10 mouse cellular contexts compared by ENCODE assay signal in the genomic region with DNA sequence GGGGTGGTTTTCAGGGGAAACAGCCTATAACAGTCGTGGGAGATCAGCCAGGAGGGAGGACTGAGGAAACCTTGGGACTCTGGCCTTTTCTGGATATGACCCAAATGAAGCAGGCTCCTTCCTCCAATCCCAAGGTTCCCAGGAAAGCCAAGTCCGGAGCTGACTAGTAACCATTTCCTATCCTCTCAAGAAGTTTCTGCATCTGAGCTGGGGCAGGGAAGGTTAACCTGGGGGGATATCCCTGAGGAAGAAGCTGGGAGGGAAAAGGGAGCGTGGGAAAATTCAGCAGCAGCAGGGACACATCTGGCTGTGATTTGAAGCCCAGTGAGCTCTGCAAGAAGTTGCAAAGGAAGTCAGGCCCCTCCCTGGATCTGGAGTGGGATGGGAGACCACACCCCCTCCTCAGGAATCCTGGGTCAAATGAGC. TPM values are rescaled to one million over a fixed set of nuclear protein-coding genes. Genes with fewer than 3 reads are reported as not detected.
DNase-seq lines count a peak whose midpoint lies in the region; ATAC-seq lines count a peak whose summit lies in the region.
"Had no signal": no experiment of that assay in that cellular context is flagged by ENCODE, and none has a peak within 500 bp of the region (broad histone marks: within the 10 kb centered on the region; RNA-seq: fewer than 3 reads in every experiment).

No protein-coding gene starts in this region.

- intact Hi-C loops in gastrocnemius, postnatal 14 days (cut with DNase I; ENCODE audit: low total_unique reads): no loop called here

- WGBS in midbrain, embryonic 15.5 days: 83% methylated on average over 3 of the region's 3 CpGs
- WGBS in midbrain, embryonic 10.5 days: 80% methylated on average over 3 of the region's 3 CpGs
- WGBS in hindbrain, embryonic 16.5 days: 74% methylated on average over 3 of the region's 3 CpGs
- WGBS in limb, embryonic 15.5 days: 26% methylated on average over 3 of the region's 3 CpGs

- peak; percentile 48 for DNase-seq in gastrocnemius, postnatal 14 days
- DNase-seq in gastrocnemius, adult 8-10 months (ENCODE audit: low spot score in 2 of 2): no peak
- no peak for DNase-seq in midbrain, embryonic 10.5 days (ENCODE audit: low spot score)
- no peak for DNase-seq in urinary bladder, adult 18-20 months (ENCODE audit: low spot score in 2 of 2)
- no peak for DNase-seq in frontal cortex, postnatal 14 days (ENCODE audit: low spot score in 2 of 2)

- no peaks in the 10 kb centered on the region for H3K27me3 ChIP-seq in midbrain, embryonic 15.5 days (replicated peaks)
- no peaks in the 10 kb centered on the region for H3K27me3 ChIP-seq in midbrain, embryonic 10.5 days (ENCODE audit: low read depth, poor library complexity, severe bottlenecking)
- no peaks in the 10 kb centered on the region for H3K27me3 ChIP-seq in hindbrain, embryonic 16.5 days (replicated peaks; ENCODE audit: control insufficient read depth, insufficient read depth, low read length)
- no peaks in the 10 kb centered on the region for H3K27me3 ChIP-seq in limb, embryonic 15.5 days

- ATAC-seq in midbrain, embryonic 15.5 days (replicated peaks): no peak
- no peak for ATAC-seq in hindbrain, embryonic 16.5 days
- ATAC-seq in limb, embryonic 15.5 days (ENCODE audit: insufficient number of reproducible peaks, low FRiP score, low TSS enrichment, low read depth): no peak
- ATAC-seq: forebrain, embryonic 16.5 days had no signal

- 0 out of 2 replicates have a peak overlapping the region, but pooled peaks have one; percentile 38 for H3K27ac ChIP-seq in midbrain, embryonic 15.5 days
- no peak overlapping the region for H3K27ac ChIP-seq in midbrain, embryonic 10.5 days (replicated peaks)
- H3K27ac ChIP-seq in hindbrain, embryonic 16.5 days (ENCODE audit: low read depth, low read length): peak overlapping the region; percentile 7; the same call in 1 of the 2 replicates
- peak overlapping the region; percentile 67 for H3K27ac ChIP-seq in limb, embryonic 15.5 days

- no peaks in the 10 kb centered on the region for H3K36me3 ChIP-seq in midbrain, embryonic 15.5 days (replicated peaks)
- peaks cover 25% of the 10 kb centered on the region for H3K36me3 ChIP-seq in midbrain, embryonic 10.5 days
- H3K36me3 ChIP-seq in hindbrain, embryonic 16.5 days (ENCODE audit: control insufficient read depth, insufficient read depth, low read length): no peaks in the 10 kb centered on the region; the same call in 1 of the 2 replicates
- H3K36me3 ChIP-seq in limb, embryonic 15.5 days: peaks cover 26% of the 10 kb centered on the region

- H3K4me1 ChIP-seq in midbrain, embryonic 15.5 days: peaks cover 22% of the 10 kb centered on the region
- H3K4me1 ChIP-seq in midbrain, embryonic 10.5 days: peaks cover 54% of the 10 kb centered on the region
- peaks cover 31% of the 10 kb centered on the region for H3K4me1 ChIP-seq in hindbrain, embryonic 16.5 days (ENCODE audit: control insufficient read depth, insufficient read depth, low read depth, low read length)
- peaks cover 50% of the 10 kb centered on the region for H3K4me1 ChIP-seq in limb, embryonic 15.5 days

- no peak overlapping the region for H3K9ac ChIP-seq in midbrain, embryonic 15.5 days
- no peak overlapping the region for H3K9ac ChIP-seq in hindbrain, embryonic 16.5 days (ENCODE audit: low read depth, low read length)
- no peak overlapping the region for H3K9ac ChIP-seq in limb, embryonic 15.5 days

- H3K4me3 ChIP-seq in midbrain, embryonic 15.5 days: no peak overlapping the region
- no peak overlapping the region for H3K4me3 ChIP-seq in midbrain, embryonic 10.5 days
- no peak overlapping the region for H3K4me3 ChIP-seq in hindbrain, embryonic 16.5 days (ENCODE audit: low read length)
- no peak overlapping the region for H3K4me3 ChIP-seq in limb, embryonic 15.5 days

- H3K9me3 ChIP-seq in midbrain, embryonic 15.5 days: no peaks in the 10 kb centered on the region
- no peaks in the 10 kb centered on the region for H3K9me3 ChIP-seq in midbrain, embryonic 10.5 days (replicated peaks)
- no peaks in the 10 kb centered on the region for H3K9me3 ChIP-seq in hindbrain, embryonic 16.5 days (ENCODE audit: control insufficient read depth, low read length)
- H3K9me3 ChIP-seq in limb, embryonic 15.5 days: no peaks in the 10 kb centered on the region

- H3K4me2 ChIP-seq in midbrain, embryonic 15.5 days: no peak overlapping the region
- no peak overlapping the region for H3K4me2 ChIP-seq in hindbrain, embryonic 16.5 days (ENCODE audit: low read length)
- peak overlapping the region; percentile 4; the same call in 1 of the 2 replicates for H3K4me2 ChIP-seq in limb, embryonic 15.5 days
- H3K4me2 ChIP-seq: liver, embryonic 11.5 days had no signal

RNA-seq across cellular contexts. Expression of gene Rdh5, which starts 1.9 kb away (rescaled TPM):
- 1 to 10 TPM; 5.6 to 7.7 TPM for total RNA-seq in gastrocnemius, postnatal 14 days (2021)
- 1 to 10 TPM; 3.1 to 4.2 (median 3.7) TPM for total RNA-seq in gastrocnemius, adult 8-10 months (2022)
- 12.9 and 15.4 TPM in 2 replicates for polyA plus RNA-seq in midbrain, embryonic 15.5 days (2015; fragmentation: Nextera tagmentation; extraction: Ambion mirVana)
- polyA plus RNA-seq in midbrain, embryonic 10.5 days (2016; fragmentation: Nextera tagmentation; extraction: Ambion mirVana): 13.3 and 14.9 TPM in 2 replicates
- polyA plus RNA-seq in hindbrain, embryonic 16.5 days (2015; fragmentation: Nextera tagmentation; extraction: Ambion mirVana): 29.6 and 30.0 TPM in 2 replicates
- 13.6 and 16.8 TPM in 2 replicates for polyA plus RNA-seq in limb, embryonic 15.5 days (2015; fragmentation: Nextera tagmentation; extraction: Ambion mirVana)

RNA-seq across cellular contexts. Expression of gene Bloc1s1, which starts 3.1 kb away (rescaled TPM):
- total RNA-seq in gastrocnemius, postnatal 14 days (2021): 100 to 1,000 TPM; 174 to 181 TPM
- 100 to 1,000 TPM; 119 to 153 (median 140) TPM for total RNA-seq in gastrocnemius, adult 8-10 months (2022)
- polyA plus RNA-seq in midbrain, embryonic 15.5 days (2015; fragmentation: Nextera tagmentation; extraction: Ambion mirVana): 259 and 262 TPM in 2 replicates
- 216 and 236 TPM in 2 replicates for polyA plus RNA-seq in midbrain, embryonic 10.5 days (2016; fragmentation: Nextera tagmentation; extraction: Ambion mirVana)
- 247 and 278 TPM in 2 replicates for polyA plus RNA-seq in hindbrain, embryonic 16.5 days (2015; fragmentation: Nextera tagmentation; extraction: Ambion mirVana)
- polyA plus RNA-seq in limb, embryonic 15.5 days (2015; fragmentation: Nextera tagmentation; extraction: Ambion mirVana): 225 and 234 TPM in 2 replicates

RNA-seq across cellular contexts. Expression of gene Itga7, which starts 12.9 kb away (rescaled TPM):
- 10 to 100 TPM; 88.7 to 94.7 TPM for total RNA-seq in gastrocnemius, postnatal 14 days (2021)
- total RNA-seq in gastrocnemius, adult 8-10 months (2022): 10 to 100 TPM; 63.3 to 69.0 (median 65.3) TPM
- 5.1 and 5.5 TPM in 2 replicates for polyA plus RNA-seq in midbrain, embryonic 15.5 days (2015; fragmentation: Nextera tagmentation; extraction: Ambion mirVana)
- polyA plus RNA-seq in midbrain, embryonic 10.5 days (2016; fragmentation: Nextera tagmentation; extraction: Ambion mirVana): 1.7 and 1.9 TPM in 2 replicates
- polyA plus RNA-seq in hindbrain, embryonic 16.5 days (2015; fragmentation: Nextera tagmentation; extraction: Ambion mirVana): 12.7 and 12.8 TPM in 2 replicates
- polyA plus RNA-seq in limb, embryonic 15.5 days (2015; fragmentation: Nextera tagmentation; extraction: Ambion mirVana): 11.8 and 27.8 TPM in 2 replicates

RNA-seq across cellular contexts. Expression of gene Cd63, which starts 20.0 kb away (rescaled TPM):
- total RNA-seq in gastrocnemius, postnatal 14 days (2021): 100 to 1,000 TPM; 121 to 151 TPM
- 100 to 1,000 TPM; 136 to 170 (median 151) TPM for total RNA-seq in gastrocnemius, adult 8-10 months (2022)
- polyA plus RNA-seq in midbrain, embryonic 15.5 days (2015; fragmentation: Nextera tagmentation; extraction: Ambion mirVana): 154 and 184 TPM in 2 replicates
- 195 and 196 TPM in 2 replicates for polyA plus RNA-seq in midbrain, embryonic 10.5 days (2016; fragmentation: Nextera tagmentation; extraction: Ambion mirVana)
- 322 and 343 TPM in 2 replicates for polyA plus RNA-seq in hindbrain, embryonic 16.5 days (2015; fragmentation: Nextera tagmentation; extraction: Ambion mirVana)
- 1,128 and 1,135 TPM in 2 replicates for polyA plus RNA-seq in limb, embryonic 15.5 days (2015; fragmentation: Nextera tagmentation; extraction: Ambion mirVana)

RNA-seq across cellular contexts. Expression of gene Gdf11, which starts 29.2 kb away (rescaled TPM):
- 1 to 10 TPM; 6.7 to 7.1 TPM for total RNA-seq in gastrocnemius, postnatal 14 days (2021)
- total RNA-seq in gastrocnemius, adult 8-10 months (2022): 1 to 10 TPM; 2.7 to 8.9 (median 5.9) TPM
- polyA plus RNA-seq in midbrain, embryonic 15.5 days (2015; fragmentation: Nextera tagmentation; extraction: Ambion mirVana): 10.3 and 10.9 TPM in 2 replicates
- polyA plus RNA-seq in midbrain, embryonic 10.5 days (2016; fragmentation: Nextera tagmentation; extraction: Ambion mirVana): 9.5 and 10.5 TPM in 2 replicates
- polyA plus RNA-seq in hindbrain, embryonic 16.5 days (2015; fragmentation: Nextera tagmentation; extraction: Ambion mirVana): 5.8 and 6.5 TPM in 2 replicates
- polyA plus RNA-seq in limb, embryonic 15.5 days (2015; fragmentation: Nextera tagmentation; extraction: Ambion mirVana): 5.9 and 6.2 TPM in 2 replicates
